Comparison of ENCODE assay signal across 31 mouse cellular contexts in the genomic region with DNA sequence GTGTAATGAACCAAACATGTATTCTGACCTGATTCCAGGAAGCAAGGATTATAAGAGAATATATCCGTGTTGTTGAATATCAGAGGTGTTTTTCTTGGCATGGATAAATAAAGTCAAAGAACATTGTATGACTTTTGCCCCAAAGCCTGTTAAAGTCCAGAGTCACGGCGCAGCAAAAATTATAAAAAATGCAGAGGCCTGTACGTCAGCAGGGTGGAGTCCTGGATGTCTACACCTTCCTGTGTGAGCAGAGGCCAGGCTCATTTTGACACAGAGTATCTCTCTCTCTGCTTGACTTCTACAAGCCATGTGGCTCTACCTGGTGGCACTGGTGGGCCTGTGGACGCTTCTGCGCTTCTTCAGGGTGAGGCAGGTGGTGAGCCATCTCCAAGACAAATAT. TPM values are rescaled to one million over a fixed set of nuclear protein-coding genes. Genes with fewer than 3 reads are reported as not detected.
A peak's percentile ranks its signal among the peaks of the same experiment; 100 is the strongest.
DNase-seq lines count a peak whose midpoint lies in the region; ATAC-seq and TF ChIP-seq lines count a peak whose summit lies in the region.
"Had no signal": no experiment of that assay in that cellular context is flagged by ENCODE, and none has a peak within 500 bp of the region (broad histone marks: within the 10 kb centered on the region; RNA-seq: fewer than 3 reads in every experiment).

A gene (plus strand): TSS at position 262 of the 400 bp plus-strand sequence.

- H3K4me3 ChIP-seq in liver, postnatal 0 days (ENCODE audit: low read depth, low read length) = no peak within 1 kb of the TSS
- H3K4me3 ChIP-seq in liver, embryonic 12.5 days = no peak within 1 kb of the TSS
- H3K4me3 ChIP-seq in layer of hippocampus, adult 2 months = no peak within 1 kb of the TSS
- H3K4me3 ChIP-seq: hindbrain, embryonic 13.5 days; limb, embryonic 13.5 days had no signal

- H3K4me1 ChIP-seq in liver, postnatal 0 days (ENCODE audit: insufficient read depth) = no peaks in the 10 kb centered on the region
- no peaks in the 10 kb centered on the region for H3K4me1 ChIP-seq in liver, embryonic 12.5 days
- H3K4me1 ChIP-seq: hindbrain, embryonic 13.5 days; limb, embryonic 13.5 days had no signal

- peak; percentile 90 for DNase-seq in heart, adult 11 months
- no peak for DNase-seq in heart, postnatal 25 days (ENCODE audit: low spot score)
- no peak for DNase-seq in liver, postnatal 0 days
- DNase-seq in large intestine, adult 2 months (ENCODE audit: low read depth, low spot score) = peak; percentile 67
- no peak for DNase-seq in layer of hippocampus, adult 2 months (ENCODE audit: low spot score in 2 of 2)
- no peak for DNase-seq in testis, postnatal 14 days (ENCODE audit: low spot score)
- DNase-seq: adrenal gland, postnatal 10 days; cerebellum, adult 9-10 months; cerebellum, postnatal 36 days; gastrocnemius, postnatal 14 days; heart, adult 18-20 months; heart, postnatal 4 days; layer of hippocampus, adult 9-11 months; lung, embryonic 14.5 days; lung, postnatal 14 days; midbrain, embryonic 14.5 days; thymus, postnatal 14 days had no signal

- 73% methylated on average over 6 of the region's 6 CpGs for WGBS in liver, postnatal 0 days (ENCODE audit: insufficient replicate concordance)
- WGBS in liver, embryonic 12.5 days (ENCODE audit: insufficient replicate concordance) = 65% methylated on average over 6 of the region's 6 CpGs
- WGBS in large intestine, adult 2 months = 42% methylated on average over 6 of the region's 6 CpGs

- no peaks in the 10 kb centered on the region for H3K9me3 ChIP-seq in liver, postnatal 0 days (ENCODE audit: low read length)
- H3K9me3 ChIP-seq in liver, embryonic 12.5 days (replicated peaks) = no peaks in the 10 kb centered on the region
- H3K9me3 ChIP-seq: G1E had no signal

- peak; percentile 54; the same call in 1 of the 2 replicates for ATAC-seq in liver, postnatal 0 days
- no peak for ATAC-seq in liver, embryonic 12.5 days
- ATAC-seq: forebrain, embryonic 14.5 days; intestine, postnatal 0 days had no signal

- no peak for TF ChIP-seq EP300 in liver, postnatal 0 days (IDR thresholded peaks at IDR 0.05; ENCODE audit: low read depth)

- H3K27ac ChIP-seq in liver, postnatal 0 days (ENCODE audit: low read depth) = no peak within 1 kb of the TSS
- no peak within 1 kb of the TSS for H3K27ac ChIP-seq in liver, embryonic 12.5 days
- no peak within 1 kb of the TSS for H3K27ac ChIP-seq in layer of hippocampus, adult 2 months
- H3K27ac ChIP-seq: hindbrain, embryonic 13.5 days; limb, embryonic 13.5 days; liver, embryonic 14.5 days had no signal

- H3K36me3 ChIP-seq in liver, postnatal 0 days (replicated peaks; ENCODE audit: insufficient read depth, low read length) = no peaks in the 10 kb centered on the region
- no peaks in the 10 kb centered on the region for H3K36me3 ChIP-seq in liver, embryonic 12.5 days
- H3K36me3 ChIP-seq: G1E; hindbrain, embryonic 13.5 days; limb, embryonic 13.5 days had no signal

- intact Hi-C loops in heart, postnatal 25 days (cut with DNase I) = no loop called here

- no peaks in the 10 kb centered on the region for H3K27me3 ChIP-seq in liver, postnatal 0 days (ENCODE audit: insufficient read depth, low read length)
- no peaks in the 10 kb centered on the region for H3K27me3 ChIP-seq in liver, embryonic 12.5 days (replicated peaks)
- H3K27me3 ChIP-seq: hindbrain, embryonic 13.5 days; limb, embryonic 13.5 days had no signal

- H3K4me2 ChIP-seq in liver, postnatal 0 days (ENCODE audit: low read depth, low read length) = no peak within 1 kb of the TSS
- no peak within 1 kb of the TSS for H3K4me2 ChIP-seq in liver, embryonic 12.5 days
- H3K4me2 ChIP-seq: heart, embryonic 11.5 days; hindbrain, embryonic 13.5 days; limb, embryonic 13.5 days; lung, embryonic 14.5 days had no signal

- no peak for TF ChIP-seq CTCF in liver, postnatal 0 days (IDR thresholded peaks at IDR 0.05; ENCODE audit: low read depth)
- no peak for TF ChIP-seq CTCF in layer of hippocampus, adult 2 months (conservative IDR thresholded peaks at IDR 0.05)

- no peak within 1 kb of the TSS for H3K9ac ChIP-seq in liver, postnatal 0 days (replicated peaks)
- no peak within 1 kb of the TSS for H3K9ac ChIP-seq in liver, embryonic 12.5 days
- H3K9ac ChIP-seq: hindbrain, embryonic 13.5 days; limb, embryonic 13.5 days; liver, embryonic 14.5 days; lung, embryonic 14.5 days had no signal

RNA-seq across cellular contexts. Expression of the gene that starts here (rescaled TPM):
- not detected for total RNA-seq in heart, postnatal 25 days (2021)
- 0.59 and 0.70 TPM in 2 replicates for polyA plus RNA-seq in liver, postnatal 0 days (2015; fragmentation: Nextera tagmentation; extraction: Ambion mirVana)
- not detected in 2 replicates for polyA plus RNA-seq in liver, embryonic 12.5 days (2016; fragmentation: Nextera tagmentation; extraction: Ambion mirVana)
- 4.0 and 6.6 TPM in 2 replicates for polyA plus RNA-seq in large intestine, adult 2 months (2012; rRNA removed)
- under 1 TPM; 0.17 to 0.26 TPM for total RNA-seq in layer of hippocampus, adult 2 months (2021)
- total RNA-seq: gastrocnemius, postnatal 14 days; heart, postnatal 4 days; monocyte, adult 5-6 weeks had no signal
- polyA plus RNA-seq: embryonic facial prominence, embryonic 11.5 days; G1E; heart, embryonic 11.5 days; heart, embryonic 16.5 days; hindbrain, embryonic 13.5 days; limb, embryonic 13.5 days; liver, embryonic 14.5 days; lung, embryonic 14.5 days; neural tube, embryonic 14.5 days; stomach, embryonic 14.5 days; urinary bladder, adult 2 months had no signal

Comparison
In these comparisons a context has a peak if more than half of its experiments do, and no peak if none do; other contexts are left out.
1. DNase-seq: peak in heart, adult 11 months (single experiment) and large intestine, adult 2 months (single experiment); none in heart, postnatal 25 days (single experiment), liver, postnatal 0 days (single experiment), layer of hippocampus, adult 2 months (0 of 2) and testis, postnatal 14 days (single experiment).
2. Peak in ATAC-seq in liver, postnatal 0 days; RNA of the gene not detected or under 1 TPM.